Mouse (Mus musculus) heart, adult 9 months (tissue): ENCODE measurements around the gene Trpm2.

Source experiments
- DNase-seq, 2 experiments: peaks; one replicate each; pipeline ENCODE4 v3.0.0; 2022; ENCODE audit warnings: low spot score in 2 of 2

Gene Trpm2

GRCm38 (mm10) chr10:77902894-77903715 is 67.3 kb downstream of the Trpm2 start:
- no peak for DNase-seq

- peak in 1 of 2 experiments; percentile 18 for DNase-seq
These were observed 68.0 kb downstream of the Trpm2 start, which contains the start of gene Lrrc3 for GRCm38 (mm10) chr10:77902211-77902893. Gene Lrrc3 (minus strand): TSS chr10:77902536.

GRCm38 (mm10) chr10:77901871-77902210 is 68.5 kb downstream of the Trpm2 start:
- no peak for DNase-seq

- DNase-seq = no peak
These were observed 69.2 kb downstream of the Trpm2 start for GRCm38 (mm10) chr10:77900903-77901818.

GRCm38 (mm10) chr10:77900126-77900525 is 70.2 kb downstream of the Trpm2 start:
- no peak for DNase-seq

- DNase-seq = peak in 1 of 2 experiments; percentile 10
These were observed 74.8 kb downstream of the Trpm2 start for GRCm38 (mm10) chr10:77895562-77895961.

GRCm38 (mm10) chr10:77890987-77891565 is 79.3 kb downstream of the Trpm2 start:
- DNase-seq = no peak

GRCm38 (mm10) chr10:77886007-77886747 is 84.2 kb downstream of the Trpm2 start:
- no peak for DNase-seq

- DNase-seq = no peak
These were observed 87.8 kb downstream of the Trpm2 start for GRCm38 (mm10) chr10:77882553-77882952.

GRCm38 (mm10) chr10:77880305-77880704 is 90.1 kb downstream of the Trpm2 start:
- DNase-seq = no peak

- DNase-seq = no peak
These were observed 91.4 kb downstream of the Trpm2 start for GRCm38 (mm10) chr10:77878985-77879384.

- no peak for DNase-seq
These were observed 100.7 kb downstream of the Trpm2 start for GRCm38 (mm10) chr10:77869651-77870050.

GRCm38 (mm10) chr10:77867546-77867945 is 102.8 kb downstream of the Trpm2 start:
- DNase-seq = no peak

GRCm38 (mm10) chr10:77864762-77865143 is 105.6 kb downstream of the Trpm2 start:
- no peak for DNase-seq

GRCm38 (mm10) chr10:77864067-77864761 is 106.1 kb downstream of the Trpm2 start:
- DNase-seq = no peak

- DNase-seq = no peak
These were observed 108.7 kb downstream of the Trpm2 start, which contains the start of gene Gm3285 for GRCm38 (mm10) chr10:77861675-77862074. Gene Gm3285 (plus strand): TSS chr10:77861975.
